Mouse (Mus musculus): Measurements from ENCODE around the gene Chd3.

DNA sequence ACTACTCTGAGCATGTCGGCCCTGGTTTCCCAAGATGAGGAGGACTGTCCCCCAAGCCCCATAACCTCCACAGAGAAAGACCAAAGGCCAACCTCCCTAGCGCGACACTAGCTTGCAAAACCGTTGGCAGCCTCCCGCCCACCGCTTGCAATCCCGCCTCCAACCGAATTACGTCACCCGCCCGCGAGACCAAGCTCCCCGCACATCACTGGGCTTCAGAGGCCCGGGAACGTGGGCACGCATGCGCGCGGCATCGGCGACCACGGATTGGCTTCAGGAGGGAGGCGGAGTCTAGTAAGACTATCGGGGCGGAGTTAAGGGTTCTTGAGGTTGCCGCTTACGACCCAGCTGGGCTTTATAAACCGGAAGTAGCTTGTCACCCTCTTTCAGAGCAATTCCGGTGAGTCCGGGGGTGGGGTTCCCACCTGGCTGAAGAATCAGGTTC, 45.5 kb downstream of the Chd3 start, which contains the start of the genes Cntrob and Trappc1:
- peak; percentile 30; the same call in 1 of the 2 replicates for TF ChIP-seq CTCF (IDR thresholded peaks at IDR 0.05; ENCODE audit: low read depth)
- TF ChIP-seq EP300 (IDR thresholded peaks at IDR 0.05; ENCODE audit: low read depth) = no peak; the same call in 1 of the 2 replicates

Data from liver, embryonic 14.5 days (tissue).